Mouse (Mus musculus) mesoderm, embryonic 11.5 days (tissue): ENCODE results near the gene Slc16a9.
"Not testable (repeated sequence)": the region's sequence is repeated elsewhere in the genome, so short reads cannot be mapped to it uniquely, and the experiment has no call there.

Experiments
- DNase-seq: peaks from one replicate; pipeline ENCODE4 v3.0.0-alpha.2; 2012; ENCODE audit warnings: low read depth, low spot score

Gene Slc16a9

DNA sequence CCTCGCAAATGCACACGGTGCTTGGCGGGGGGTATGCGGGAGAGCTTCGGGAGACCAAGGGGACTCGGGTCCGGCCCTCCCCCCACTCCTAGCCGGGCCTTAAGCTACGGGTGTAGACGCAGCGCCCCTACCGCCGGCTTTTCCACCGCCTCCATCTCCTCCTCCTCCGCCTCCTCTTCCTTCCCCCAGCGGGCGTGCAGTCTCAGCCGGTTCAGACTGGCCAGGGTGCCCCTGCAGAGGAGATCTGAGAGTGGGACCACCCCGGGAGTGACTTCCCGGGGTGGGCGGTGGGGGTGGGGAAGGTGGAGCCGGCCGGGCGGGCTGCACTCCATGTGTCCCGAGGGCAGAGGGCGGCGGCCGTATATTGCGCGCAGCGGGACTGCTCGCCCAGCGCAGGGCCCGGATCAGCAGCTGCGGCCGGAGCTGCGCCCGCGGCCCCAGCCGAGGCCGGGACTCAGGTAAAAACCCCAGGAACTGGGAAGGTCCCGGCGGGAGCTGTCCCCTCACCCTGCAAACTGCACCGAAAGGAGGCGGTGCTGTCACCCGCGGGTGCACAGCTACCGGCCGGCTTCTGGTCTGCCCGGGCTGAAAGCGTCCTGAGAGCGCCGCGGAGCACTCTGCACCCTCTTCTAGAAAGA, at the start of gene Slc16a9:
Gene Slc16a9, plus strand, starts transcription at position 180 of the 638 bp plus-strand sequence.
- DNase-seq = peak; percentile 72

- DNase-seq = no peak
Measured at GRCm38 (mm10) chr10:70195279-70195678, 49.6 kb upstream of the Slc16a9 start.

- no peak for DNase-seq
Measured at GRCm38 (mm10) chr10:70195786-70196185, 49.1 kb upstream of the Slc16a9 start.

GRCm38 (mm10) chr10:70196666-70197065, 48.2 kb upstream of the Slc16a9 start:
- DNase-seq = no peak

GRCm38 (mm10) chr10:70197601-70198000, 47.3 kb upstream of the Slc16a9 start:
- no peak for DNase-seq

DNA sequence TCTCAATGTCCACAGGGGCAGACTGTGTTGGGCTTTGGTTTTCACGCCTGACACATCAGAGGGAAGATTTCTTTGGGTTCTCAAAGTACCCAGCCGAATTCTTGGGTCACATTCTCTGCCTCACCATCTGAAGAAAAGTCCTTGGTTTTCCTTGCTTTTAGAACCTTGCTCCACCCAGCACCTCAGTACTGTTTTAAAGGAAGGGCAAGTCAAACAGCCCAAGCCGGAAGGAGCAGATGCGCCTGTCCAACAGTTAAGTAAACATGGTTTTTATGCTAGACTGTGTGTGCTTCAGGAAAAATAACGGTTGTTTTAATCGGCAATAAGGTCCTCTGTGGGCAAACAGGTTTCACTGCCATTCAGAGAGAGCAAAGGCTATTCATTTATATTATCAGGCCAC, 46.9 kb upstream of the Slc16a9 start:
- DNase-seq = no peak

DNA sequence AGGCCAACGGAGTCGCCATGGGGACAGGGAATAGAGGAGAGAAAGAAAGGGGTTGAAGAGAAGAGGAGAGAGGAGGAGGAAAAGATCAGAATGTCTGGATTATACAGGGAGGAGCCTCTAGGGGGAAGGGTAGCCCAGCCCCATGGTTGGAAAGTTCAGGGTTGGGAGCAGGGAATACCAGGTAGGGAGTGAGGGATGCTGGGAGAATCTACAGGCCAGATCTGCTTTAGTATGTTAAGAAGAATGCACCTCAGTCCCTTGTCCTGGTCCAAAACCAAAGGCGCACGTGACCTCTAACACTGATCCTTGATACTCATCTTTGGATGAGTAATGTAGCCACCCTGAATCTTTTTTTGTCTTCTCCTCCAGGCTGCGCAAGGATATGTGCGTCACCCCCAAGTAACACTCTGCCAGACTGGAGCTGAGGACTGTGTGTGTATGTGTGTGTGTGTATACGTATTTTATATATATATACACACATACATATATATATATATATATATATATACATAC, 45.9 kb upstream of the Slc16a9 start:
- DNase-seq = no peak

- no peak for DNase-seq
Measured at GRCm38 (mm10) chr10:70199466-70200210, 45.3 kb upstream of the Slc16a9 start.

DNA sequence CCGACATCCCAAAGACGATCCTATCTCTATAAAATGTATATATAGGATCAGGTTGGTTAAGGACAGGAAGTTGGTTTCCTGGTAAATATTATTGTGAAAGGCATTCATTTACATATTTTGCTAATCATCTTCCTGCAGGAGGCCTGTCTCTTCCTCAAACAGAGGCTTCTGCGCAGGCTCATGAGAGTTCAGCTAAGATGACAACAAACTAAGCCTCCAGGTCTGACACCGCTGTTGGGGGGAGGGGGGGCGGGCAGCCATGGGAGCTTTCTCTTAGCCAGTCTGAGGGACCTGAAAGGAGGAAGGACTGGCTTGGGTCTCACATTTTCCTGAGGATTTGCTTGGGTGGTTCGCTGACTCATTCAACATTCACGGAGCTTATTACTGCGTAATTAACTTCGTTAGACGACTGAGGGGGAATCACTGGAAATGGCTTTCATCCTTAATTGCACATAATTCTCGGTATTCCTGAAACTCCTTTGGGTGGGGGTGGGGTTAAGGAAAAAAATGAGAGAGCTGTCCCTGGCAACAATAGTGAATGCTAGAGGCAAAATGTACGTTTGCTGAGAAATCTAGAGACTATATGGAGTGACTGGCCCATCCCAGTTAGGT, 43.9 kb upstream of the Slc16a9 start:
- DNase-seq = no peak

DNA sequence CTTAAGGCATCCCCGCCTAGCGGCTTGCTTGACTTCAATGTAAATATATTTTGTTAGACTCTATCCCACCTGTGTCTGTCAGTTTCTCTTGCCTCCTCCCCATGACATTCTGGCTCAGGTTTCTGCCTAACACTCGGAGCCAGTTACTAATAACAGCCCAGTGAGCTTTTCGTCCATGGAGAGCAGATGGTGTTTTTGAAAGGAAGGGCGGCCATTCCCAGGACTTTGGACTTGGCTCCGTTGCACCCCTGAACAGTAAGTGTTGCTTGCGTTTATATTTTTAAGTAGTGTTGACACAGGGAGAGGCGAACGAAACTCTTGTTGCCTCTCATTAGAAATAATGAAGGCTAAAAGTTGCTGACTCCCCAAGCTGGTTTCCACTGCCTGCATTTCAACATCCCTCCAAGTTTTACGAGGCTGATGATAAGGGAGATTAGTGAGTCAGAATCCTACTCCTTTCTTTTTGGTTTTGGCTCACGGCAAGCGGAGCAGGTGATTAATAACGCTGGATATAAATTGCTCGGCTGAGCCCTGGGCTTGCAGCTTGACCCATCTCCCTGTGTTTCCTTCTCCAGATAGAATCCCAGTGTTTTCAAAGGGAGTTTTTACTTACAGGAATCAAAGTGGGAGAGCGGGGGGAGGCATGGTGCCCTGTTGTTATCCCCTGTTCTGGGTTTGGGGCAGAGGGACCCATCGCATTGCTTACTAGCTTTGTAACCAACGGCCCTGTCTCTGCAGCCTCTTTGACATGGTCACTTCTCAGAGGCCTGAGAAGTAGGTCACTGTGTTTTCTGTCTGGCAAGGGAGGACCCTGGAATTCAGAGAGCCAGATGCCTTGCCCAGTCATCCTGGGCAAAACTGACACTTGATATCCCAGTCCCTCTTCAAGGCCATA, 40.1 kb upstream of the Slc16a9 start, which contains the start of gene Mrln:
Gene Mrln, plus strand, starts transcription at position 160 of the 895 bp plus-strand sequence.
- DNase-seq = peak; percentile 47

- DNase-seq = no peak
Measured at GRCm38 (mm10) chr10:70211281-70211680, 33.6 kb upstream of the Slc16a9 start.

- no peak for DNase-seq
Measured at GRCm38 (mm10) chr10:70220971-70221370, 23.9 kb upstream of the Slc16a9 start.

DNA sequence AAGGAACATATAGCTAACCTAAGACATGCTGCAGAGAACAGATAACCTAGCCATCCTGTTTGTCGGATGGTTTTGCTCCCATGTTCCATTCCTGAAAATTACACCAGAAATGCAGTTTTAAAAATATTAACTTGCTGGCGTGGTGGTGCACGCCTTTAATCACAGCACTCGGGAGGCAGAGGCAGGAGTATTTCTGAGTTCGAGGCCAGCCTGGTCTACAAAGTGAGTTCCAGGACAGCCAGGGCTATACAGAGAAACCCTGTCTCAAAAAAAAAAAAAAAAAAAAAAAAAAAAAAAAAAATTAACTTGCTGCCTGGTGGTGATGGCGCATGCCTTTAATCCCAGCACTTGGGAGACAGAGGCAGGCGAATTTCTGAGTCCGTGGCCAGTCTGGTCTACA, 22.7 kb upstream of the Slc16a9 start:
- not testable (repeated sequence) for DNase-seq

DNA sequence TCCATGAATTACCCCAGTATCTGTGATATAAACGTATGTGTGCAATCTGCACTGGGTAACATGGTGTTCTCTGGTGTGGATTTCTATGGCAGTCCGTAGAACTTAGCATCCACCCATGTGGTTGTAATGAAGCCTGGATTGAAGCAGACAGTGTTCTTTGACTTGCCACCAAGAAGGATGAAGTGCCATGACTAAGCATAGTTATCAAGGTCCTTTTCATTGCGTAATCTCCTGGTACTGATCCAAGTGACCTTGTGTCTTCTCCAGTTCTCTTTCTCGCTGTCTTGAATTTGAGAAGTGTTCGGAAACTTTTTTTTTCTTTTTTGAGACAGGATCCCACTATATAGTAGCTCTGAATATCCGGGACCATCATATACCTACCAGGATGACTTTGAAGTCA, 20.3 kb upstream of the Slc16a9 start:
- no peak for DNase-seq

DNA sequence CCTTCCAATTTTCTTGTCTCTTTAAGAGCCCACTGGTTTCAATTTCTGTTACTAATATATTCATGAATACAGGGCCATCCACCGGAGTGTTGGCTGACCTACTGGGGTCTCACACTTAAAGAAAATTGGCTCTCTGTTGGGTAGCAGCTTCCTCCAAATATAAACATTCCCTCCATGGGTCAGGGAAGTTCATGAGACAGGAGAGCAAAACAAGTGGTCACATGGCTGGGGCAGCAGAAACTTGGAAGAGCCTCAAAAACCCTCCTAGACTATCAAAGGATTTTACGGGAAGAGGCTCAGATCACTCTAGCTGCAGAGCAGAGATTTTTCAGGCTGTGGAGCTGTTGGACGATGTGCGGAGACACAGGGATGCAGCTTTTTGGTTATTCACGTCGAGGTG, 19.1 kb upstream of the Slc16a9 start:
- no peak for DNase-seq

- DNase-seq = no peak
Measured at GRCm38 (mm10) chr10:70226608-70227007, 18.3 kb upstream of the Slc16a9 start.

DNA sequence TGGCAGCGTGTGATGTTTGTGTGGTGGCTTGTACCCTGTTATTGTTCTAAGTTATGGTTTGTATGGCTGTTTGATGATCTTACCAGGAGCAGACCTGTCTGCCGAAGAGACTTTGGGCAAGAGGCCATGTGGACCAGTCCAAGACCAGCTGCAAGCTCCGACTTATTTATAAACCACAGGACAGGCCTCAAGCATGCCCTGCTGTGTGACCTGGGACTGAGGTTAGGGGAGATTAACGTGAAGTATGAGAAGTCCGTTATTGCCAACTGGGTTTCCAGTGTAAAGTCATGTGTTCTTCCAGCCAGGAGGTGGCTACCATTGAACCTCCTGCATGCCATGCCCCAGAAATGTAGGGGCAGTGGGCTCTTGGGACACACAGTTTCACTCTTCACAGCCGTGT, 14.5 kb upstream of the Slc16a9 start:
- no peak for DNase-seq

DNA sequence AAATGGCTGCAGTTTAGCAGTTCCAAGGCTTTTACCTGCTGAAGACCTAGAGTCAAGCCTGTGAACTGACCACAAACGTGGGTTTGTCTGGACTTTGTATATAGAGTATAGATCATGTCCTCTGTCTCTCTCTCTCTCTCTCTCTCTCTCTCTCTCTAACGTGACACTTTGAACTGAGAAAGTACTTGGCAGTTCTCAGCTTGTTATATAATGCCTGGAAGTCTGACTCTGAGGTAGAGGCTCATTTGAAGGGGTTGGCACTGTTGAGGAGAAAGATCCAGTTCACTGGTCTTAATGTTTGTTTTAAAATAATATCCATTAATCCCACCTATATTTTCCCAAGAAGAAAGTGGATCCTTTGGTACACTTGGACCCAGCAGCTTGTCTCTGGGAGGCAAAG, 7.0 kb upstream of the Slc16a9 start:
- no peak for DNase-seq

DNA sequence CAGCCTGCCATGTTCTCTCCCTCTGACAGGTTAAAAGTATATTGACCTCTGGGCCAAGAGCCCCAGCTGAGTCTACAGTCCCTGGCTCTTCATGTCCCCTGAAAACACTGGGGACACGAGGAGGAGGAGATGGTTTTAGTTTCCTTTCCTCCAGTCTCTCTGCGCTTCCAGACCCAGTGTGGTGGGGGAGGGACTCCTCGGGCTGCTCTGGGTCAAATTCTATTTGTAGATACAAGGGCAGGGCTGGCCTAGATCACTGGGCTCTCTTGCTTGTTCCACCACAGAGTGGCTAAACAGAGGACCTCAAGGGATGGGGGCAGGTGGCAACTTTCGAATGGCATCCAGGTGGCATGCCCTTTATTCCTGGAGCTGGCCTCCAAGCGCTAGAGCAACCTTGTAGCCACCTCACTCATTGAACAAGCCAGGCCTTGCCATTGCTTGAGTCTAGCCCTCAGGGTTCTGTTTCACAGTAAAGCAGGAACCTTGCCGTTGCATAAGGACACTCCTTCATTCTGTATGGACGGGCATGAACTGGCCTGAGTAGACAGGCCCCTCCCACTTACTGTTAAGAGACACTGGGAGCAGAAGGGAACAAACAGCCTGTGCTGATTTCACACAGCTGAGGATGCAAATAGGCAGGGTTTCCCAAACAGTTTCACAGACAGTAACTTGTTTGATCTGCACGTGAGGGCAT, 2.0 kb upstream of the Slc16a9 start:
- DNase-seq = no peak

DNA sequence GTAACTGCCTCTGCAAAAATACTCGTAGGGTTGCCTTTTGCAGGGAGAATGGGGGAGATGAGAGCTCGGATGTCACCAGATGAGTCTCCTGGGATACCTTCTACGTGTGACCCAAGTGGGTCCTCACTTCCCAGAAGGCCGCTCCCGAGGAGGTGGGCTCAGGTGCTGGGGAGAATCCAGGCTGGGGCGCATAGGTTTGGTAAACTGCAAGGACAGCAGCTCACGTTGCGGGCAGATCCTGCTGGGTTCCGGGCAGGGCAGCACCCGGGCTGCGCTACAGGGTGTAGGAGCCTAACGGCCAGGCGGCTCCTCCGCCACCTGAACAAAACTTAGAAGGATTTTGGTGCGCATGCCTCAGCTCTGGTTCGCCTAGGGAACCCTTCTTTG, 652 bp downstream of the Slc16a9 start:
- peak; percentile 28 for DNase-seq

GRCm38 (mm10) chr10:70246076-70246475, 1.2 kb downstream of the Slc16a9 start:
- peak; percentile 5 for DNase-seq
